Mouse (Mus musculus) thymus, adult 2 months (tissue): ENCODE measurements at regions not wholly inside any gene's neighbourhood (a gene's known extent, or its start where the extent isn't known, plus 50 kb on each side); places are given as distances from the start of the nearest gene placed in this dataset.

ENCODE experiments used
- DNase-seq: peaks from one replicate; pipeline ENCODE4 v3.0.0; 2021
- H3K27ac ChIP-seq: fragments of 200-500 bp; 2 replicates; pipeline ENCODE4 v1.5.1; 2012; ENCODE audit warnings: low read length, control low read depth; ENCODE audit not compliant: control insufficient read depth, insufficient read depth
- H3K27me3 ChIP-seq: fragments of 200-500 bp; 2 replicates; pipeline ENCODE4 v1.6.1; 2012; ENCODE audit warnings: mild to moderate bottlenecking, low read length, moderate library complexity, mixed read lengths; ENCODE audit not compliant: control insufficient read depth, insufficient read depth
- H3K36me3 ChIP-seq: fragments of 200-500 bp; 2 replicates; pipeline ENCODE4 v1.6.1; 2012; ENCODE audit warnings: mild to moderate bottlenecking, low read length, moderate library complexity; ENCODE audit not compliant: control insufficient read depth, insufficient read depth
- H3K4me1 ChIP-seq: fragments of 200-500 bp; replicated peaks from 2 replicates; pipeline ENCODE4 v1.6.1; 2012; ENCODE audit warnings: low read length; ENCODE audit not compliant: control insufficient read depth, insufficient read depth
- H3K4me3 ChIP-seq: fragments of 200-500 bp; 2 replicates; pipeline ENCODE4 v1.5.1; 2012; ENCODE audit warnings: mild to moderate bottlenecking, low read length, control low read depth, moderate library complexity; ENCODE audit not compliant: control insufficient read depth, insufficient read depth
- CTCF ChIP-seq: fragments of 200-500 bp; IDR thresholded peaks from 2 replicates; pipeline ENCODE4 v1.5.1; 2012; ENCODE audit warnings: mild to moderate bottlenecking, control low read depth, low read length, moderate library complexity, borderline replicate concordance; ENCODE audit not compliant: control insufficient read depth, poor library complexity, insufficient read depth; ENCODE audit errors: extremely low read depth
- POLR2A ChIP-seq: fragments of 200-500 bp; IDR thresholded peaks from 2 replicates; pipeline ENCODE4 v1.6.1; 2012; ENCODE audit warnings: mild to moderate bottlenecking, low read length, control low read depth, moderate library complexity; ENCODE audit not compliant: control insufficient read depth, poor library complexity, insufficient read depth; ENCODE audit errors: extremely low read depth
- WGBS: fragments of 180-500 bp; shearing (Covaris S2); methylation state at CpG from one replicate; pipeline ENCODE4 v1.1.7; 2018; 5-methylcytosine and 5-hydroxymethylcytosine counted together

DNA sequence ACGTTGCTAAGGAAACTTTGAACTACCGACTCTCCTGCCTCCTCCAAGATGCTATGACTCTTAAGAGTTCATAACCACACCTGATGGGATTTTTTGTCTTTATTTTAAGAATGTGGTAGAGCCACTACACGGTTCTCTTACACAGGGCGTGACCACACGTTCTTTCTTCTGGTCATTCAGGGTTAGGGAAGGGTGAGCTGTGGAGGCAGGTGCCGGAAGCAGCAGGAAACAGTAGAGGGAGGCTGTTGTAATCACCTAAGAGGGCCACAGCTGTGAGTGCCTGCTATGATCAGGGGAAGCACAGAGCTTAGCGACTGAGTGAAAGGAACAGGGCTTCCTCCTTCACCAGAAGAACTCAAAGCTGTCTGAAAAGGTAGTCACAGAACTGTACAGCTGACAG is 50.6 kb upstream of the Larp1 start:
- Histone ChIP-seq H3K4me1 (peaks cover 29% of the 10 kb centered on the region), H3K27ac (peak overlapping the region; percentile 65; the same call in 1 of the 2 replicates), H3K4me3 (no peak overlapping the region), H3K36me3 (no peaks in the 10 kb centered on the region), H3K27me3 (no peaks in the 10 kb centered on the region)
- DNase-seq: peak; percentile 51
- TF ChIP-seq POLR2A (no peak), CTCF (no peak)
- WGBS: 7% methylated on average over 7 of the region's 7 CpGs

DNA sequence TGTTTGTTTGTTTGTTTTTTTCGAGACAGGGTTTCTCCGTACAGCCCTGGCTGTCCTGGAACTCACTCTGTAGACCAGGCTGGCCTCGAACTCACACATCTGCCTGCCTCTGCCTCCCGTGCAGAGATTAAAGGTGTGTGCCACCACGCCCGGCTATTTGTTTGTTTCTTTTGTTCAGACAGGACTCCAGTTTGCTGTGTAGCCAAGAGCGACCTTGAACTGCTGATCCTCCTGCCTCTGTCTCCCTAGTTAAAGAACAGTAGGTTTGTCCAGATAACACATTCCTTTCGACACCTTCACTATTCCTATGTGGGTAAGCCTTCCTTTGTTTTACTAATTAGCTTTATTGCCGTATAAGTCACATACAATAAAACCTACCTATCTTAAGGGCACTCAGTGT is 52.0 kb upstream of the Larp1 start:
- Histone ChIP-seq H3K27me3 (no peaks in the 10 kb centered on the region), H3K36me3 (no peaks in the 10 kb centered on the region), H3K4me1 (peaks cover 27% of the 10 kb centered on the region), H3K4me3 (no peak overlapping the region), H3K27ac (no peak overlapping the region)
- no peak for TF ChIP-seq POLR2A
- whole genome bisulfite sequencing: 97% methylated on average over 9 of the region's 9 CpGs
- DNase-seq: no peak

DNA sequence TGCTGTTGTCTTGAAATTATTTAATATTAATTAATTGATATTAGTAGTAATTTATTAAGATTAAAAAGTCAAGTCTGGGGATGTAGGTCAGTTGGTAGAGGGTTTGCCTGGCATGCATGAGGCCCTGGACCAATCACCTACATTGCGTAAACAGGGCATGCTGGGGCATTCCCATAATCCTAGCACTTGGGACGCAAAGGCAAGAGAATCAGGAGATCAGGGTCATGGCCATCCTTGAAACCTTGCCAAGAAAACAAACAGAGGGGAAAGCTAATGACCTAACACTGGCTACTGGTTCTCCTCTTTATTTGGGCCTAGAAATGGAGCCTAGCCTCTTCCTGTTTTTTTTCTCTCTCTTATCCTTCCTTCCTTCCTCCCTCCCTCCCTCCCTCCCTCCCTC is 52.8 kb upstream of the Larp1 start:
- 95% methylated on average over 2 of the region's 2 CpGs for WGBS
- H3K27ac ChIP-seq: no peak overlapping the region
- TF ChIP-seq POLR2A (no peak), CTCF (no peak)

DNA sequence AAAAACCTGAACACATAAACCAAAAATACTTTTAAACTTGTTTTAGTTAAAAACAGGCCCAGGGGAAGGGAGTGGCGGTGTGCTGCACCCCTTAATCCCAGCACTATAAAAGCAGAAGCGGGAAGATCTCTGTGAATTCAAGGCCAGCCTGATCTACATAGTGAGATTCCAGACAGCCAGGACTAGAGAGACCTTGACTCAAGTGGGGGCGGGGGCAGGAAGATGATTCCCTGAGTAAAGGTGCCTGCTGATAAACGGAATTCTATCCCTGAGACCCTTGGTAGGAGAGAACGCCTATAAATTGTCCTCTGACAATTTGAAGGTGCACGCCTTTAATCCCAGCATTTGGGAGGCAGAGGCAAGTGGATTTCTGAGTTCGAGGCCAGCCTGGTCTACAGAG is 53.4 kb upstream of the Larp1 start:
- Histone ChIP-seq H3K4me3 (no peak overlapping the region), H3K36me3 (no peaks in the 10 kb centered on the region), H3K27ac (no peak overlapping the region), H3K4me1 (peaks cover 30% of the 10 kb centered on the region), H3K27me3 (no peaks in the 10 kb centered on the region)
- DNase-seq: no peak
- WGBS: 94% methylated on average over 7 of the region's 7 CpGs
- TF ChIP-seq CTCF: no peak
- TF ChIP-seq POLR2A: no peak

More for the DNA sequence above, 52.8 kb upstream of the Larp1 start:
- Histone ChIP-seq H3K36me3 (no peaks in the 10 kb centered on the region), H3K27me3 (no peaks in the 10 kb centered on the region), H3K4me1 (peaks cover 31% of the 10 kb centered on the region), H3K4me3 (no peak overlapping the region)
- DNase-seq: no peak

DNA sequence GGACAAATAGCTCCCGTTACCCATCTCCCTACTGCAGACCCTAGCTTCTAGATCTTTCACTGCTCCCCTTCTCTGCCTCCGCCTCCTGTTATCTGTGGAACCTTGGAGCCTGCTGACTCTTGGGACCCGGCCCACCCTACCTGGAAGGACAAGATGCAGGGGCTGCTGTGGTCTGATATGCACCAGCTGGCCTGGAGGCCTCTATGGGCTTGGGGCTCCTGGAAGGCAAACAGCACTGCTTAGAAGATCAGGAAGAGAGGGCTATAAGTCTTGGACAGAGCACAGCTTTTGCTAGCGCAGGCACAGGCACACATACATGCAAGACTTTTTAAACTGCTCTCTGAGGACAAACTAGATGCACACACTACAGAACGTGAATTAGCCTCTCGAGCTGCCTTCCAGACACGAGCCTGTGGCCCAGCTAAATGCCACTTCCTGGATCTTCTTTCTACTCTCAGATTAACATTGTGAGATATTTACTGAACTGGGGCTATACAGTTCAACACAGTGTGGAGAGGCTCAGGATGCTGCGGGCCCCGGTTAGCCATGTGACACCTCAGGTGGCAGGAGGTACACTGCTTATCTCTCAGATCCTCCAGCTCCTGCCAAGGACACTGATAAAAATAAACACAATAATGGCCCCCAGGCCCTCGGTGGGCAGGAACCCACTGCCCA is 54.2 kb upstream of the Larp1 start:
- Histone ChIP-seq H3K27ac (peak overlapping the region; percentile 2; the same call in 1 of the 2 replicates), H3K4me1 (peaks cover 30% of the 10 kb centered on the region), H3K4me3 (no peak overlapping the region), H3K36me3 (no peaks in the 10 kb centered on the region), H3K27me3 (no peaks in the 10 kb centered on the region)
- 44% methylated on average over 10 of the region's 10 CpGs for WGBS
- TF ChIP-seq POLR2A: no peak
- no peak for TF ChIP-seq CTCF
- DNase-seq: no peak

DNA sequence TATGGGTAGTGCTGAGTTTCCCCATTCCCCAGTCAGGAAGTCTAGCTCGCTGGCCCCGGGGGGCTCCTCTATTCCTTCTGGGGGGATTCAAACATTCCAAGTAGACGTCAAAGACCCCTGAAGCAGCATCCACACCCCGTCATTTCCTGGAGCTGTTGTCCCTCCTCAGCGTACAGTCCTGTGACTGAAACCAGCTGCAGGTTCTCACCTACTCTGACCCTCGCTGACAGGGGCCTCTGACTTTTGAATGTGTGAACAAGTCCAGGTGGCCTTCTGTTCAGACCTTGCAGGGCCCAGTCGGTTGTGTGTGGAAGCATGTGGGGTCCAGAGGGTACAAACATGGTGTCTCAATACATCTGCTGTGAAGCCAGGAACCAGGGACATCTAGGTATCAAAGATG is 55.2 kb upstream of the Larp1 start:
- Histone ChIP-seq H3K4me3 (no peak overlapping the region), H3K36me3 (no peaks in the 10 kb centered on the region), H3K4me1 (peaks cover 26% of the 10 kb centered on the region), H3K27ac (no peak overlapping the region), H3K27me3 (no peaks in the 10 kb centered on the region)
- no peak for TF ChIP-seq CTCF
- TF ChIP-seq POLR2A: no peak
- DNase-seq: no peak
- 91% methylated on average over 7 of the region's 7 CpGs for WGBS

DNA sequence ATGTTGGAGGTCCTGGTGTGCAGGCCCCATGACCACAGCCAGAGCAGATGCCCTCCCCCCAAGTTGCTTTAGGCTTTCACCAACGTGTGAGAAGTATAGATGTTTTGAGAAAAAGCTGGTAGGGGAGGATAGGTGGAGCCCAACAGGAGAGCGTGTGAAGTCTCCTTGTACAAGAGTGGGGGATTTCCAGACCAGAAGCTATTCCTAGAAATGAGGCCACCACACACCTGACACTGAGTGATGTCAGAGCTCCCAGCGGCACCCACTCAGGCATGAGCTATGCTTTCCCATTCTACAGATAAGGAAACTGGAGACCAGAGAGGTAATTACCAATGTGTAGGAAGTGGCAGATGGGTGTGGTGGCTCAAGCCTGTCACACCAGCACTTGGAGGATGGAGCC is 56.2 kb upstream of the Larp1 start:
- TF ChIP-seq CTCF (no peak), POLR2A (no peak)
- Histone ChIP-seq H3K27ac (peak overlapping the region; percentile 2; the same call in 1 of the 2 replicates), H3K36me3 (no peaks in the 10 kb centered on the region), H3K4me3 (no peak overlapping the region), H3K4me1 (peaks cover 22% of the 10 kb centered on the region), H3K27me3 (no peaks in the 10 kb centered on the region)
- DNase-seq: no peak
- WGBS: 47% methylated on average over 3 of the region's 3 CpGs
